Mouse (Mus musculus): ENCODE measurements around the gene Hspb8. TPM values are rescaled to one million over a fixed set of nuclear protein-coding genes. Genes with fewer than 3 reads are reported as not detected.
"Not testable (repeated sequence)": the region's sequence is repeated elsewhere in the genome, so short reads cannot be mapped to it uniquely, and the experiment has no call there.

Gene Hspb8
- polyA plus RNA-seq, 1 experiment from 2014 or later = 9.0 TPM

DNA sequence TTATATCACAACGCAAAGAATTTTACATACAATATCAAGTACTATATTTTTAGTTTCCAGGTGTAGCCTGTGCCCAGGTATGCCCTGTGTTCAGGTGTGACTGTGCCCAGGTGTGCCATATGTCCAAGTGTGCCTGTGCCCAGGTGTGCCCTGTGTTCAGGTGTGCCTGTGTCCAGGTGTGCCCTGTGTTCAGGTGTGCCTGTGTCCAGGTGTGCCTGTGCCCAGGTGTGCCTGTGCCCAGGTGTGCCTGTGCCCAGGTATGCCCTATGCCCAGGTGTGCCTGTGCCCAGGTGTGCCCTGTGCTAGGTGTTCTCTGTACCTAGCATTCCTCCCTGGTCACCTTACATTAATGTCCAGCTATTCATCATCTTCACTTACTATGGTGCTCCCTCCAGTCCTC is 16.7 kb downstream of the Hspb8 start:
- no peak for ATAC-seq (ENCODE audit: low FRiP score)
- whole genome bisulfite sequencing = 90% methylated on average over 1 of the region's 1 CpGs
- H3K4me2 ChIP-seq = no peak overlapping the region
- H3K9ac ChIP-seq = no peak overlapping the region
- H3K4me3 ChIP-seq (replicated peaks) = no peak overlapping the region
- H3K4me1 ChIP-seq = peaks cover 38% of the 10 kb centered on the region
- H3K9me3 ChIP-seq = no peaks in the 10 kb centered on the region
- H3K27me3 ChIP-seq = no peaks in the 10 kb centered on the region; the same call in 1 of the 2 replicates
- no peaks in the 10 kb centered on the region for H3K36me3 ChIP-seq (replicated peaks)
- H3K27ac ChIP-seq = no peak overlapping the region

DNA sequence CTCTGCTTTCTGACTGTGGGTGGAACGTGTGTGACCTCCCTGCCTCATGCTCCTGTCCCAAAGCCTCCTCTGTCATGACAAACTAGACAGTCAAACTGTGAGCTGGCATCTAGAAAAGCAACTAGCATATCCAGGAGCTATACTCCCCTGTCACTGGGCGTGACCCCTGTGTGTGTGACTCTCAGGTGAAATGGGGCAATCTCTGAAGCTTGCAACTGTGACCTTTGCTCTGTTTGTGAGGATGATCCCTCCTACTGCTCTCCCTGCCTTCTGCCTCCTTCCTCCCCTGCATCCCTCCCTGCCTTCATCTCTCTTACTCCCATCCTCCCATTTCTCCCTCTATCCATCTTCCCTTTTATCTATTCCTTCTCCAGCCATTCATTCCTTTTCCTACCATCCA is 18.6 kb downstream of the Hspb8 start:
- no peak for ATAC-seq (ENCODE audit: low FRiP score)
- Histone ChIP-seq H3K9me3 (no peaks in the 10 kb centered on the region), H3K9ac (no peak overlapping the region), H3K27me3 (no peaks in the 10 kb centered on the region; the same call in 1 of the 2 replicates), H3K36me3 (replicated peaks) (no peaks in the 10 kb centered on the region), H3K4me2 (no peak overlapping the region), H3K27ac (no peak overlapping the region), H3K4me1 (peaks cover 19% of the 10 kb centered on the region), H3K4me3 (replicated peaks) (no peak overlapping the region)
- WGBS = 89% methylated on average over 2 of the region's 2 CpGs

DNA sequence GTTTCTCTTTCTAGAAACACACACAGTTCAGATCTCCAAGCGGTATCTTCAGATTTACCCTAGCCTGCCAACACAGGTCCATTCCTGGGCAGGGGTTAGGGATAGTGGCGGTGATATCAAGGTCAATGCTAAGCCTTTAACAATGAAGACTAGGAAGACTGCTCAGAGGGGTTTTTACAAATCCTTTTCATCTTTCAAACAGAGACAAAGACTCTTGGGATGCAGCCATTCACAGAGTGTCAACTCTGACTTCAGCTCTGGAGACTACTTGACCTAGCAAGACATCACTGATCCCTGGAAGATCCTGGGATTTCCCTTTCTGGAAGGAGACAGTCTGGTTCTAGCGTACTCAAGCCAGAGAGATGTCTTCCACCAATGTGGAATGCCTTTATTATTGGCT is 21.9 kb downstream of the Hspb8 start:
- Histone ChIP-seq H3K27me3 (no peaks in the 10 kb centered on the region; the same call in 1 of the 2 replicates), H3K9me3 (no peaks in the 10 kb centered on the region), H3K4me2 (no peak overlapping the region), H3K4me1 (no peaks in the 10 kb centered on the region), H3K9ac (no peak overlapping the region), H3K4me3 (replicated peaks) (no peak overlapping the region), H3K36me3 (replicated peaks) (no peaks in the 10 kb centered on the region), H3K27ac (no peak overlapping the region)
- ATAC-seq (ENCODE audit: low FRiP score) = no peak
- WGBS = 67% methylated on average over 3 of the region's 3 CpGs

DNA sequence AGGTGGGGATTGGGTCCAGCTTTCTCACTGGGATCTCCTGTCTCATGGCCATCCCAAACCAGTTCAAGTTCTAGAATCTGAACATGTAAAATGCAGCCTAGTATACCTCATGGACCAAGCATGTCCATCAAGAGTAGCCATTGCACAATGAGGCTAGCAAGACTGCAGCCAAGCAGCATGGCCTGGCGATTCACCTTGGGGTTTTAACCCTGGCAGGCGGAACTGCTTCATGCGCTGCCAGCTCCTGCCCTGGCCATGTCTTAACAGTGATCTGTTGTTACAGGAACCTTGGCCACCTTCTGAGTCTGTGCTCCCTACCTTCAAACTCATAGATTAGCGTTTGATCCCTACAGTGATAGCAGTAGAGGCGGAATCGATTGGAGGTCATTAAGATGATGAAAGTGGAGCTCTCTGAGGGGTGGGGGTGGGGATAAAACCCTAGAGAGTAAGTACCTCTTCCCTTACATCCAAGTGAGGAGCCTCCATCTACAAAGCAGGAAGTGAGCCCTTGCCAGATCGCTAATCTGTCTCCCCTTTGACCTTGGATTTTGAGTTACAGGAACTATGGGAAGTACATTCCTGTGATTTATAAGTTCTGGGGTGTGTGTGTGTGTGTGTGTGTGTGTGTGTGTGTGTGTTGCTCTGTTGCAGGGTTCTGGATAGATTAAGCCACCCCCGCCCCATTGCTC is 22.5 kb downstream of the Hspb8 start:
- Histone ChIP-seq H3K27ac (no peak overlapping the region), H3K9ac (no peak overlapping the region), H3K27me3 (no peaks in the 10 kb centered on the region; the same call in 1 of the 2 replicates), H3K9me3 (no peaks in the 10 kb centered on the region), H3K36me3 (replicated peaks) (no peaks in the 10 kb centered on the region), H3K4me1 (no peaks in the 10 kb centered on the region), H3K4me2 (no peak overlapping the region), H3K4me3 (replicated peaks) (no peak overlapping the region)
- ATAC-seq (ENCODE audit: low FRiP score) = no peak
- 87% methylated on average over 8 of the region's 8 CpGs for WGBS

GRCm38 (mm10) chr5:116396104-116396503 is 26.6 kb downstream of the Hspb8 start:
- Histone ChIP-seq H3K9me3 (no peaks in the 10 kb centered on the region), H3K27me3 (no peaks in the 10 kb centered on the region), H3K27ac (no peak overlapping the region), H3K4me1 (no peaks in the 10 kb centered on the region), H3K4me3 (replicated peaks) (no peak overlapping the region), H3K36me3 (replicated peaks) (no peaks in the 10 kb centered on the region), H3K9ac (no peak overlapping the region), H3K4me2 (no peak overlapping the region)
- ATAC-seq (ENCODE audit: low FRiP score) = no peak
- 88% methylated on average over 5 of the region's 5 CpGs for WGBS

DNA sequence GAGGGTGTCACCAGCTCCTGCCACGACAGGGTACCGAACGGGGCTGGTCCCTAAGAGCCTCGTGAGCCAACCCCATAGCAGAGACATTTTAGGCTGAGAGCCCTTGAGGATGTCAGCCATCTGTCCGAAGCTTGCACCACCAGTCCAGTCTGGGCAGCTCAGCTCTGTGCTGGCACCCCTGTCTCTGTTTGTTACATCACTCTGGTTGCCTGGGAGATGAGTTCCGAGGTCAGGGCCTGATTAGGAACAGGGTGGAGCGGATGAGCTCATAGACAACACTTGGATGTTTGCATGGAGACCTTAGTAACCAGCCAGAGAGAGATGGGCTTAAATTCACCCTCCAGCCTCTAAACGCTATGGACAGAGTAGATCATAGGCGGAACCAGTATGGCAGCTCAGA is 30.1 kb downstream of the Hspb8 start:
- no peaks in the 10 kb centered on the region for H3K36me3 ChIP-seq (replicated peaks)
- H3K27ac ChIP-seq = no peak overlapping the region
- no peak for ATAC-seq (ENCODE audit: low FRiP score)
- H3K9me3 ChIP-seq = no peaks in the 10 kb centered on the region
- WGBS = 84% methylated on average over 9 of the region's 9 CpGs
- no peak overlapping the region for H3K4me3 ChIP-seq (replicated peaks)
- no peak overlapping the region for H3K4me2 ChIP-seq
- H3K9ac ChIP-seq = no peak overlapping the region
- no peaks in the 10 kb centered on the region for H3K27me3 ChIP-seq
- peaks cover 11% of the 10 kb centered on the region; the same call in 1 of the 2 replicates for H3K4me1 ChIP-seq

GRCm38 (mm10) chr5:116389856-116390542 is 32.7 kb downstream of the Hspb8 start:
- no peak for ATAC-seq (ENCODE audit: low FRiP score)
- H3K4me1 ChIP-seq = peaks cover 11% of the 10 kb centered on the region; the same call in 1 of the 2 replicates
- H3K4me2 ChIP-seq = no peak overlapping the region
- H3K27ac ChIP-seq = no peak overlapping the region
- H3K9ac ChIP-seq = no peak overlapping the region
- no peaks in the 10 kb centered on the region for H3K9me3 ChIP-seq
- H3K4me3 ChIP-seq (replicated peaks) = no peak overlapping the region
- no peaks in the 10 kb centered on the region for H3K36me3 ChIP-seq (replicated peaks)
- H3K27me3 ChIP-seq = no peaks in the 10 kb centered on the region
- WGBS = 67% methylated on average over 15 of the region's 15 CpGs

DNA sequence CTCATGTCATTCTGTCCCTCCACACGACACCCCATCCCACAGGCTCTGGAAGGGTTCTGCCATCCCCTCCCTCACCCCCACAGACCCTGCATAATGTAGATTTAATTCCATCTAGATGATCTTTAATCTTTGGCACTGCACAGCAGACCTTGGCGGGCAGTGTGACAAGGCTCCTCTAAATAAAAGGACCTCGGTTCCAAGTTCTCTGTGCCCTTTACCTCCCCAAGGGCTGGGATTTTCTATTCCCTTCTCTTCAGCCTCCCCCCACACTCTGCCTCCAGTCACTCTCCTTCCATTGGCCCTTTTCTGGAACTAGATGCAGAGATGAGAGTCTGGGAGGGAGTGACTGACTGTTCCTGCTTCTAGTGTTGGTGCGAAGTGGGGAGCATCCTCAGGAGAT is 33.3 kb downstream of the Hspb8 start:
- Histone ChIP-seq H3K4me3 (replicated peaks) (no peak overlapping the region), H3K4me1 (peaks cover 11% of the 10 kb centered on the region; the same call in 1 of the 2 replicates), H3K36me3 (replicated peaks) (no peaks in the 10 kb centered on the region), H3K27me3 (no peaks in the 10 kb centered on the region), H3K27ac (no peak overlapping the region), H3K9me3 (no peaks in the 10 kb centered on the region), H3K4me2 (no peak overlapping the region), H3K9ac (no peak overlapping the region)
- WGBS = 84% methylated on average over 4 of the region's 4 CpGs
- ATAC-seq (ENCODE audit: low FRiP score) = no peak

GRCm38 (mm10) chr5:116387302-116387935 is 35.2 kb downstream of the Hspb8 start:
- WGBS = 91% methylated on average over 9 of the region's 9 CpGs
- Histone ChIP-seq H3K36me3 (replicated peaks) (no peaks in the 10 kb centered on the region), H3K4me2 (no peak overlapping the region), H3K27me3 (no peaks in the 10 kb centered on the region), H3K4me1 (peaks cover 11% of the 10 kb centered on the region; the same call in 1 of the 2 replicates), H3K9me3 (no peaks in the 10 kb centered on the region), H3K27ac (no peak overlapping the region), H3K4me3 (replicated peaks) (no peak overlapping the region), H3K9ac (no peak overlapping the region)
- ATAC-seq (ENCODE audit: low FRiP score) = no peak

GRCm38 (mm10) chr5:116386020-116386419 is 36.6 kb downstream of the Hspb8 start:
- no peak overlapping the region for H3K4me2 ChIP-seq
- 39% methylated on average over 11 of the region's 11 CpGs for WGBS
- H3K4me1 ChIP-seq = peaks cover 11% of the 10 kb centered on the region; the same call in 1 of the 2 replicates
- no peak overlapping the region for H3K9ac ChIP-seq
- no peaks in the 10 kb centered on the region for H3K27me3 ChIP-seq
- no peaks in the 10 kb centered on the region for H3K36me3 ChIP-seq (replicated peaks)
- no peak overlapping the region for H3K27ac ChIP-seq
- no peaks in the 10 kb centered on the region for H3K9me3 ChIP-seq
- no peak for ATAC-seq (ENCODE audit: low FRiP score)
- no peak overlapping the region for H3K4me3 ChIP-seq (replicated peaks)

GRCm38 (mm10) chr5:116382646-116383045 is 40.0 kb downstream of the Hspb8 start:
- WGBS = 94% methylated on average over 7 of the region's 7 CpGs
- not testable (repeated sequence) for H3K4me3 ChIP-seq (replicated peaks); H3K27me3 ChIP-seq; H3K9ac ChIP-seq; H3K4me1 ChIP-seq; H3K9me3 ChIP-seq; H3K27ac ChIP-seq; H3K36me3 ChIP-seq (replicated peaks); ATAC-seq (ENCODE audit: low FRiP score); H3K4me2 ChIP-seq

DNA sequence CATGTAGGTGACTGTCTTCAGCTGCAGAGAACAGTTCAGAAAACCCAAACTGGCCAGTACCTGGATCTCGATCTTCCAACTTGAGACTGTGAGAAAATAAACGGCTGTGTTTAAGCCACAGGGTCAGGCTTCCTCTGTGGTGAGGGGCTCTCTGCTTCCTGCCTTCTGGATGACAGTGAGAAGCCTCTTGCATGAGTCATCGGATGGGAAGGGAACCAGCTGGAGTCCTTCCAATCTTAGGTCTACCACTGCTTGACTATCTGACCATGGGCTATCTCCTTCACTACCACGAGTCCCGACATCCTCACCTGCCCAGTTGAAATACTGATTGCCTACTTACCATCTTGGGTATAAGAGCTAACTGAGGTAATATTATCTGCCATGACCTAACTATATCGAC is 40.9 kb downstream of the Hspb8 start:
- Histone ChIP-seq H3K4me1 (0 out of 2 replicates have a peak, but pooled peaks cover 6% of the 10 kb centered on the region), H3K36me3 (replicated peaks) (no peaks in the 10 kb centered on the region), H3K27me3 (no peaks in the 10 kb centered on the region), H3K4me3 (replicated peaks) (no peak overlapping the region), H3K9ac (no peak overlapping the region), H3K9me3 (no peaks in the 10 kb centered on the region), H3K4me2 (no peak overlapping the region), H3K27ac (no peak overlapping the region)
- no peak for ATAC-seq (ENCODE audit: low FRiP score)
- WGBS = 92% methylated on average over 6 of the region's 6 CpGs

Data from forebrain, embryonic 12.5 days (tissue).